Mouse (Mus musculus) limb, embryonic 14.5 days (tissue): ENCODE data around the gene Smg1. TPM values are rescaled to one million over a fixed set of nuclear protein-coding genes. Genes with fewer than 3 reads are reported as not detected.

ENCODE experiments used
- ATAC-seq: fragments of 200-750 bp; cut with Nextera tagmentation; 2 replicates; pipeline ENCODE4 v1.8.0; 2017; ENCODE audit warnings: low read depth, moderate number of reproducible peaks, moderate TSS enrichment; ENCODE audit not compliant: low FRiP score
- DNase-seq: peaks from one replicate; pipeline ENCODE4 v3.0.0-alpha.2; 2015; ENCODE audit warnings: low spot score
- H3K27ac ChIP-seq: fragments of 300-500 bp; sonication (generic); replicated peaks from 2 replicates; pipeline ENCODE4 v1.5.1; 2014; ENCODE audit warnings: low read depth, mild to moderate bottlenecking, low read length, moderate library complexity, mixed read lengths
- H3K27me3 ChIP-seq: fragments of 300-500 bp; sonication (generic); 2 replicates; pipeline ENCODE4 v1.6.1; 2014; ENCODE audit warnings: low read length, mixed read lengths; ENCODE audit not compliant: control insufficient read depth, insufficient read depth
- H3K36me3 ChIP-seq: fragments of 300-500 bp; sonication (generic); 2 replicates; pipeline ENCODE4 v1.6.1; 2014; ENCODE audit warnings: mild to moderate bottlenecking, low read length, moderate library complexity, mixed read lengths; ENCODE audit not compliant: control insufficient read depth, insufficient read depth
- H3K4me1 ChIP-seq: fragments of 300-500 bp; sonication (generic); 2 replicates; pipeline ENCODE4 v1.6.1; 2014; ENCODE audit warnings: antibody characterized with exemption, low read length, mixed read lengths; ENCODE audit not compliant: control insufficient read depth, insufficient read depth
- H3K4me2 ChIP-seq: fragments of 300-500 bp; sonication (generic); replicated peaks from 2 replicates; pipeline ENCODE4 v1.6.1; 2014; ENCODE audit warnings: low read depth, mild to moderate bottlenecking, low read length, moderate library complexity; ENCODE audit not compliant: severe bottlenecking
- H3K4me3 ChIP-seq: fragments of 300-500 bp; sonication (generic); replicated peaks from 2 replicates; pipeline ENCODE4 v1.5.1; 2014; ENCODE audit warnings: low read length
- H3K9ac ChIP-seq: fragments of 300-500 bp; sonication (generic); 2 replicates; pipeline ENCODE4 v1.6.1; 2014; ENCODE audit warnings: mild to moderate bottlenecking, low read depth, low read length, moderate library complexity; ENCODE audit not compliant: severe bottlenecking
- H3K9me3 ChIP-seq: fragments of 300-500 bp; sonication (generic); 2 replicates; pipeline ENCODE4 v1.6.1; 2016; ENCODE audit warnings: low read length; ENCODE audit not compliant: control insufficient read depth
- POLR2A ChIP-seq: fragments of 200-500 bp; IDR thresholded peaks from 2 replicates; pipeline ENCODE4 v1.8.0; 2012; ENCODE audit warnings: inconsistent platforms, mild to moderate bottlenecking, moderate library complexity, borderline replicate concordance; ENCODE audit not compliant: insufficient read depth, insufficient read length; ENCODE audit errors: extremely low read depth
- WGBS: fragments of 180-500 bp; shearing (Covaris S2); extraction: QIAGEN DNeasy Blood & Tissue Kit; methylation state at CpG from one replicate; pipeline ENCODE4 v1.1.7; 2014; 5-methylcytosine and 5-hydroxymethylcytosine counted together
- polyA plus RNA-seq, 2 experiments: library from polyadenylated mRNA; depleted of rRNA in 1 of 2; stranded (reverse) in 1 of 2; unstranded in 1 of 2; fragments of >200 nt; fragmentation: Nextera tagmentation in 1 of 2; extraction: Ambion mirVana in 1 of 2; gene quantifications; 2 replicates each; pipeline versions ENCODE4 v1.2.1 to v1.2.3; 2012 to 2014

Smg1 gene
- polyA plus RNA-seq, 2 experiments, result 21.6 to 42.8 TPM

- DNase-seq (no peak), ATAC-seq (no peak)
- H3K4me2 ChIP-seq, result no peak overlapping the region
- no peak overlapping the region for H3K27ac ChIP-seq
- no peaks in the 10 kb centered on the region for H3K9me3 ChIP-seq
- peaks cover 86% of the 10 kb centered on the region for H3K36me3 ChIP-seq
- no peaks in the 10 kb centered on the region for H3K4me1 ChIP-seq
- no peak for TF ChIP-seq POLR2A
- WGBS, result 92% methylated on average over 7 of the region's 7 CpGs
- H3K4me3 ChIP-seq, result no peak overlapping the region
- no peaks in the 10 kb centered on the region for H3K27me3 ChIP-seq
- no peak overlapping the region for H3K9ac ChIP-seq
Measured at GRCm38 (mm10) chr7:118141271-118141670, 102.2 kb downstream of the Smg1 start.

- TF ChIP-seq POLR2A, result no peak
- no peaks in the 10 kb centered on the region for H3K9me3 ChIP-seq
- H3K4me3 ChIP-seq, result no peak overlapping the region
- no peak overlapping the region for H3K9ac ChIP-seq
- peaks cover 50% of the 10 kb centered on the region for H3K36me3 ChIP-seq
- no peak overlapping the region for H3K27ac ChIP-seq
- no peaks in the 10 kb centered on the region for H3K27me3 ChIP-seq
- H3K4me2 ChIP-seq, result no peak overlapping the region
- H3K4me1 ChIP-seq, result peaks cover under 1% of the 10 kb centered on the region; the same call in 1 of the 2 replicates
- DNase-seq, result no peak
- 85% methylated on average over 11 of the region's 11 CpGs for WGBS
- ATAC-seq, result peak; percentile 50; the same call in 1 of the 2 replicates
Measured at GRCm38 (mm10) chr7:118135128-118135527, 108.3 kb downstream of the Smg1 start.

- H3K4me1 ChIP-seq, result peaks cover 21% of the 10 kb centered on the region
- H3K4me3 ChIP-seq, result peak within 1 kb of the TSS; percentile 74
- peak; percentile 99; the same call in 1 of the 2 replicates for TF ChIP-seq POLR2A
- peak within 1 kb of the TSS; percentile 85 for H3K9ac ChIP-seq
- DNase-seq (peak; percentile 97), ATAC-seq (peak; percentile 98)
- H3K36me3 ChIP-seq, result peaks cover 20% of the 10 kb centered on the region
- H3K9me3 ChIP-seq, result no peaks in the 10 kb centered on the region
- H3K27ac ChIP-seq, result peak within 1 kb of the TSS; percentile 85
- no peaks in the 10 kb centered on the region for H3K27me3 ChIP-seq
- peak within 1 kb of the TSS; percentile 77 for H3K4me2 ChIP-seq
- WGBS, result 1% methylated on average over 37 of the region's 39 CpGs
Measured at GRCm38 (mm10) chr7:118129430-118130041, 113.9 kb downstream of the Smg1 start, which contains the start of gene Arl6ip1. Arl6ip1 (minus strand) TSS chr7:118129662.

- ATAC-seq (peak; percentile 69), DNase-seq (no peak)
- H3K36me3 ChIP-seq, result peaks cover 24% of the 10 kb centered on the region
- no peaks in the 10 kb centered on the region for H3K27me3 ChIP-seq
- no peaks in the 10 kb centered on the region for H3K9me3 ChIP-seq
- H3K4me2 ChIP-seq, result peak overlapping the region; percentile 77
- 0% methylated on average over 21 of the region's 21 CpGs for WGBS
- H3K9ac ChIP-seq, result peak overlapping the region; percentile 85
- no peak for TF ChIP-seq POLR2A
- H3K4me3 ChIP-seq, result peak overlapping the region; percentile 74
- peaks cover 21% of the 10 kb centered on the region for H3K4me1 ChIP-seq
- H3K27ac ChIP-seq, result peak overlapping the region; percentile 85
Measured at GRCm38 (mm10) chr7:118128925-118129429, 114.5 kb downstream of the Smg1 start.

- Histone ChIP-seq H3K9ac (no peak overlapping the region), H3K4me3 (no peak overlapping the region), H3K27me3 (no peaks in the 10 kb centered on the region), H3K36me3 (peaks cover 44% of the 10 kb centered on the region), H3K4me2 (no peak overlapping the region), H3K27ac (no peak overlapping the region), H3K9me3 (no peaks in the 10 kb centered on the region), H3K4me1 (peaks cover 21% of the 10 kb centered on the region)
- no peak for DNase-seq
- 85% methylated on average over 11 of the region's 11 CpGs for WGBS
- no peak for ATAC-seq
- no peak for TF ChIP-seq POLR2A
Measured at GRCm38 (mm10) chr7:118126219-118126875, 117.1 kb downstream of the Smg1 start.
